Mouse (Mus musculus) heart, adult 2 months (tissue): Measurements from ENCODE around the gene Kifc5b.

Experiments used
- CTCF ChIP-seq: fragments of 200-600 bp; IDR thresholded peaks from 2 replicates; pipeline ENCODE4 v1.8.1; 2022; ENCODE audit warnings: antibody characterized with exemption, mild to moderate bottlenecking, moderate library complexity
- EP300 ChIP-seq: fragments of 200-500 bp; IDR thresholded peaks from 2 replicates; pipeline ENCODE4 v1.6.1; 2011; ENCODE audit warnings: low read depth, low read length, control low read depth; ENCODE audit not compliant: insufficient read depth

DNA sequence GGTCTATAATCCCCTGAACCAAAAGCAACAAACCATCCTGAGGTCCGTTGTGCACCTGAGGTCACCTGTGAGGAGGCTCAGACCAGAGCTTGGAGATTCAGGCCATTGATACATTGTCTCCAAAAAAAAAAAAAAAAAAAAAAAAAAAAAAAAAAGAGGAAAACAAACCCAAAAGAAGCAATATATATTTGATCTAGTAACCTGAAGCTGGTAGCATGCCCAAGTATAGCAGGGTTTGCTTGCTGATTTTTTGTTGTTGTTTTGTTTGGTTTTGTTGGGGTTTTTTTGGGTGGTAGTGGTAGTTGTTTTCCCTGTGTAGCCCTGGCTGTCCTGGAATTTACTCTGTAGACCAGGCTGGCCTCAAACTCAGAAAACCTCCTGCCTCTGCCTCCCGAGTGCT lies 1.5 kb downstream of the Kifc5b start:
- TF ChIP-seq CTCF: no peak
- TF ChIP-seq EP300: no peak
